Mouse (Mus musculus) layer of hippocampus, postnatal 36 days (tissue): ENCODE data around the gene Eml5. TPM values are rescaled to one million over a fixed set of nuclear protein-coding genes. Genes with fewer than 3 reads are reported as not detected.
A peak's percentile ranks its signal among the peaks of the same experiment; 100 is the strongest.

Experiments used
- DNase-seq, 2 experiments: peaks; one replicate each; pipeline ENCODE4 v3.0.0; 2022
- total RNA-seq, 2 experiments: library from RNA; stranded (reverse); gene quantifications; 2 replicates each; pipeline ENCODE4 v1.2.3; 2021

Eml5 gene
- total RNA-seq, 2 experiments from 2014 or later: 87.5 to 91.3 TPM

- no peak for DNase-seq
Observed at GRCm38 (mm10) chr12:98833901-98834300, 67.4 kb downstream of the Eml5 start.

GRCm38 (mm10) chr12:98832929-98833598 lies 68.2 kb downstream of the Eml5 start:
- no peak for DNase-seq

GRCm38 (mm10) chr12:98831122-98831521 lies 70.2 kb downstream of the Eml5 start:
- DNase-seq: no peak

GRCm38 (mm10) chr12:98820781-98821180 lies 80.5 kb downstream of the Eml5 start:
- no peak for DNase-seq

- no peak for DNase-seq
Observed at GRCm38 (mm10) chr12:98804078-98804748, 97.1 kb downstream of the Eml5 start.

GRCm38 (mm10) chr12:98802245-98802644 lies 99.0 kb downstream of the Eml5 start:
- DNase-seq: no peak

GRCm38 (mm10) chr12:98800334-98800733 lies 101.0 kb downstream of the Eml5 start:
- no peak for DNase-seq

GRCm38 (mm10) chr12:98795731-98796318 lies 105.5 kb downstream of the Eml5 start:
- DNase-seq: no peak

- DNase-seq: no peak
Observed at GRCm38 (mm10) chr12:98784251-98784650, 117.0 kb downstream of the Eml5 start.

- no peak for DNase-seq
Observed at GRCm38 (mm10) chr12:98779148-98779547, 122.1 kb downstream of the Eml5 start.

GRCm38 (mm10) chr12:98777509-98777908 lies 123.8 kb downstream of the Eml5 start:
- no peak for DNase-seq

GRCm38 (mm10) chr12:98766241-98766640 lies 135.0 kb downstream of the Eml5 start:
- no peak for DNase-seq

GRCm38 (mm10) chr12:98759700-98760099 lies 141.6 kb downstream of the Eml5 start:
- no peak for DNase-seq

GRCm38 (mm10) chr12:98757636-98758035 lies 143.6 kb downstream of the Eml5 start:
- no peak for DNase-seq

- no peak for DNase-seq
Observed at GRCm38 (mm10) chr12:98747380-98747753, 153.9 kb downstream of the Eml5 start.

GRCm38 (mm10) chr12:98746746-98747379 lies 154.4 kb downstream of the Eml5 start, which contains the start of gene Zc3h14:
Zc3h14 (plus strand) TSS chr12:98746964.
- peak; percentile 90 to 91 for DNase-seq

- no peak for DNase-seq
Observed at GRCm38 (mm10) chr12:98746131-98746530, 155.2 kb downstream of the Eml5 start.

GRCm38 (mm10) chr12:98745626-98746025 lies 155.7 kb downstream of the Eml5 start:
- DNase-seq: no peak

GRCm38 (mm10) chr12:98741011-98741501 lies 160.2 kb downstream of the Eml5 start:
- no peak for DNase-seq

- DNase-seq: no peak
Observed at GRCm38 (mm10) chr12:98737801-98738350, 163.4 kb downstream of the Eml5 start.

GRCm38 (mm10) chr12:98736951-98737800 lies 164.1 kb downstream of the Eml5 start, which contains the start of gene Ptpn21:
Ptpn21 (minus strand) TSS chr12:98737405.
- DNase-seq: no peak
